Mouse (Mus musculus): ENCODE data around the gene Casp6. TPM values are rescaled to one million over a fixed set of nuclear protein-coding genes. Genes with fewer than 3 reads are reported as not detected.

Gene Casp6
- polyA plus RNA-seq, 1 experiment = 19.1 TPM

GRCm38 (mm10) chr3:129936561-129936960, 35.3 kb downstream of the Casp6 start:
- WGBS = 74% methylated on average over 9 of the region's 9 CpGs
- Histone ChIP-seq H3K4me3 (ENCODE audit: extremely low read depth, insufficient read depth, insufficient read length) (no peak overlapping the region), H3K27ac (ENCODE audit: insufficient read depth, low read length) (no peak overlapping the region), H3K4me1 (ENCODE audit: control insufficient read depth, insufficient read depth, insufficient read length) (no peaks in the 10 kb centered on the region), H3K36me3 (ENCODE audit: control insufficient read depth, insufficient read depth, low read length) (no peaks in the 10 kb centered on the region), H3K27me3 (ENCODE audit: control insufficient read depth, insufficient read depth, low read length) (no peaks in the 10 kb centered on the region; the same call in 1 of the 2 replicates)
- DNase-seq (ENCODE audit: low read depth in 1 of 2, low spot score in 2 of 2) = no peak
- TF ChIP-seq CTCF (IDR thresholded peaks at IDR 0.05; ENCODE audit: extremely low read depth, insufficient read depth, insufficient read length, insufficient replicate concordance) (no peak), POLR2A (IDR thresholded peaks at IDR 0.05; ENCODE audit: low read depth, low read length) (no peak)

GRCm38 (mm10) chr3:129937848-129938247, 36.6 kb downstream of the Casp6 start:
- DNase-seq (ENCODE audit: low read depth in 1 of 2, low spot score in 2 of 2) = no peak
- no peak overlapping the region for H3K27ac ChIP-seq (ENCODE audit: insufficient read depth, low read length)
- 63% methylated on average over 3 of the region's 3 CpGs for WGBS
- no peaks in the 10 kb centered on the region for H3K4me1 ChIP-seq (ENCODE audit: control insufficient read depth, insufficient read depth, insufficient read length)
- H3K27me3 ChIP-seq (ENCODE audit: control insufficient read depth, insufficient read depth, low read length) = no peaks in the 10 kb centered on the region; the same call in 1 of the 2 replicates
- H3K4me3 ChIP-seq (ENCODE audit: extremely low read depth, insufficient read depth, insufficient read length) = no peak overlapping the region
- H3K36me3 ChIP-seq (ENCODE audit: control insufficient read depth, insufficient read depth, low read length) = no peaks in the 10 kb centered on the region
- TF ChIP-seq CTCF (IDR thresholded peaks at IDR 0.05; ENCODE audit: extremely low read depth, insufficient read depth, insufficient read length, insufficient replicate concordance) (no peak), POLR2A (IDR thresholded peaks at IDR 0.05; ENCODE audit: low read depth, low read length) (no peak)

DNA sequence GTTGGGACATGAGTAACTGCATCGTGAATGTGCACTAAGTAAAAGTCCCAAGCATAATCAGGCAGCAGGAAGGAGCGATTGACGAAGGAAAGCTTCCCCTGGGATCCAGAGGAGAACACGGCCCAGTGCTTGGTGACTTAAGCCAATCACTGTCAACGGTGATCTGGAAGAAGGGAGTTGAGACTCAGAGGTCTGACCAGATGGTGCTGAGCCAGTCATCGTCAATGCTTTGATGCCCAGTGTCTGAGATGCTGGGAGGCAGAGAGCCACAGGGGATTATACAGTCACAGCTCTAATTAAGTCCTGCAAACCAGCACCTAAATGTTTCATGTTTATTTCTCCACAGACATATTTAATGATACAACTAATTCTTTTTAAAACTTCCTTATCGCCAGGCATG, 37.8 kb downstream of the Casp6 start:
- no peaks in the 10 kb centered on the region for H3K4me1 ChIP-seq (ENCODE audit: control insufficient read depth, insufficient read depth, insufficient read length)
- TF ChIP-seq CTCF (IDR thresholded peaks at IDR 0.05; ENCODE audit: extremely low read depth, insufficient read depth, insufficient read length, insufficient replicate concordance) (no peak), POLR2A (IDR thresholded peaks at IDR 0.05; ENCODE audit: low read depth, low read length) (no peak)
- no peaks in the 10 kb centered on the region; the same call in 1 of the 2 replicates for H3K27me3 ChIP-seq (ENCODE audit: control insufficient read depth, insufficient read depth, low read length)
- 89% methylated on average over 7 of the region's 7 CpGs for WGBS
- H3K27ac ChIP-seq (ENCODE audit: insufficient read depth, low read length) = no peak overlapping the region
- no peaks in the 10 kb centered on the region for H3K36me3 ChIP-seq (ENCODE audit: control insufficient read depth, insufficient read depth, low read length)
- no peak for DNase-seq (ENCODE audit: low read depth in 1 of 2, low spot score in 2 of 2)
- H3K4me3 ChIP-seq (ENCODE audit: extremely low read depth, insufficient read depth, insufficient read length) = no peak overlapping the region

GRCm38 (mm10) chr3:129940780-129941179, 39.6 kb downstream of the Casp6 start:
- no peak overlapping the region for H3K27ac ChIP-seq (ENCODE audit: insufficient read depth, low read length)
- 94% methylated on average over 2 of the region's 2 CpGs for WGBS
- no peaks in the 10 kb centered on the region for H3K36me3 ChIP-seq (ENCODE audit: control insufficient read depth, insufficient read depth, low read length)
- no peak for DNase-seq (ENCODE audit: low read depth in 1 of 2, low spot score in 2 of 2)
- no peaks in the 10 kb centered on the region for H3K4me1 ChIP-seq (ENCODE audit: control insufficient read depth, insufficient read depth, insufficient read length)
- no peaks in the 10 kb centered on the region for H3K27me3 ChIP-seq (ENCODE audit: control insufficient read depth, insufficient read depth, low read length)
- no peak for TF ChIP-seq CTCF (IDR thresholded peaks at IDR 0.05; ENCODE audit: extremely low read depth, insufficient read depth, insufficient read length, insufficient replicate concordance)
- no peak overlapping the region for H3K4me3 ChIP-seq (ENCODE audit: extremely low read depth, insufficient read depth, insufficient read length)

DNA sequence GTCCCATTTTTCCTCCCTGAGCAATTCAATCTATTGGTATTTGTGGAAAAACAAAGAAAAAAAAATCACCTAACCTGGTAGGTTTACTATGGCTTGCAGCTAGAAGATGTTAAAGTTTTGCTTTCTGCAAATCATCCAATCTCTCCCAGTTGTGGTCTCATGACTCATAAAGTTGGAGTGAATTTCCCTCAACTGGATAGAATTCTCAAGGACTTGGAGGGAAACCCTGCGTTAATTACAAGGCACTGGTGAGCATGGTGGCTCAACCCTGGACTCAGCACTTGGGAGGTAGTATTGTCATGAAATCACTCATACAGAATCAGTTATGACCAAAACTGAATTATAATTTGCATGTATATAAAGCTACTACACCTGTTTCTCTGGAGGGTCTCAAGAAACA, 40.1 kb downstream of the Casp6 start:
- no peaks in the 10 kb centered on the region for H3K36me3 ChIP-seq (ENCODE audit: control insufficient read depth, insufficient read depth, low read length)
- no peak for DNase-seq (ENCODE audit: low read depth in 1 of 2, low spot score in 2 of 2)
- TF ChIP-seq POLR2A (IDR thresholded peaks at IDR 0.05; ENCODE audit: low read depth, low read length) (no peak), CTCF (IDR thresholded peaks at IDR 0.05; ENCODE audit: extremely low read depth, insufficient read depth, insufficient read length, insufficient replicate concordance) (no peak)
- WGBS = 97% methylated on average over 1 of the region's 1 CpGs
- H3K4me1 ChIP-seq (ENCODE audit: control insufficient read depth, insufficient read depth, insufficient read length) = no peaks in the 10 kb centered on the region
- H3K27me3 ChIP-seq (ENCODE audit: control insufficient read depth, insufficient read depth, low read length) = no peaks in the 10 kb centered on the region
- H3K4me3 ChIP-seq (ENCODE audit: extremely low read depth, insufficient read depth, insufficient read length) = no peak overlapping the region
- H3K27ac ChIP-seq (ENCODE audit: insufficient read depth, low read length) = no peak overlapping the region

- Histone ChIP-seq H3K27ac (ENCODE audit: insufficient read depth, low read length) (no peak overlapping the region), H3K4me1 (ENCODE audit: control insufficient read depth, insufficient read depth, insufficient read length) (no peaks in the 10 kb centered on the region), H3K36me3 (ENCODE audit: control insufficient read depth, insufficient read depth, low read length) (no peaks in the 10 kb centered on the region), H3K27me3 (ENCODE audit: control insufficient read depth, insufficient read depth, low read length) (no peaks in the 10 kb centered on the region), H3K4me3 (ENCODE audit: extremely low read depth, insufficient read depth, insufficient read length) (no peak overlapping the region)
- WGBS = 36% methylated on average over 4 of the region's 4 CpGs
- TF ChIP-seq CTCF (IDR thresholded peaks at IDR 0.05; ENCODE audit: extremely low read depth, insufficient read depth, insufficient read length, insufficient replicate concordance) (no peak), POLR2A (IDR thresholded peaks at IDR 0.05; ENCODE audit: low read depth, low read length) (no peak)
- DNase-seq (ENCODE audit: low read depth in 1 of 2, low spot score in 2 of 2) = no peak
Measured at GRCm38 (mm10) chr3:129943813-129944212, 42.6 kb downstream of the Casp6 start.

- Histone ChIP-seq H3K27ac (ENCODE audit: insufficient read depth, low read length) (no peak overlapping the region), H3K4me3 (ENCODE audit: extremely low read depth, insufficient read depth, insufficient read length) (no peak overlapping the region), H3K27me3 (ENCODE audit: control insufficient read depth, insufficient read depth, low read length) (no peaks in the 10 kb centered on the region), H3K36me3 (ENCODE audit: control insufficient read depth, insufficient read depth, low read length) (no peaks in the 10 kb centered on the region), H3K4me1 (ENCODE audit: control insufficient read depth, insufficient read depth, insufficient read length) (no peaks in the 10 kb centered on the region)
- DNase-seq (ENCODE audit: low read depth in 1 of 2, low spot score in 2 of 2) = no peak
- WGBS = 53% methylated on average over 5 of the region's 5 CpGs
- TF ChIP-seq CTCF (IDR thresholded peaks at IDR 0.05; ENCODE audit: extremely low read depth, insufficient read depth, insufficient read length, insufficient replicate concordance) (no peak), POLR2A (IDR thresholded peaks at IDR 0.05; ENCODE audit: low read depth, low read length) (no peak)
Measured at GRCm38 (mm10) chr3:129946217-129946914, 45.1 kb downstream of the Casp6 start.

Measured in spleen, adult 2 months (tissue).